Mouse (Mus musculus) limb, embryonic 12.5 days (tissue): Measurements from ENCODE around the gene Plk3. TPM values are rescaled to one million over a fixed set of nuclear protein-coding genes. Genes with fewer than 3 reads are reported as not detected.

Experiments
- ATAC-seq: fragments of 200-750 bp; cut with Nextera tagmentation; 2 replicates; pipeline ENCODE4 v1.8.0; 2017; ENCODE audit warnings: low read depth, moderate TSS enrichment; ENCODE audit not compliant: insufficient number of reproducible peaks, insufficient read depth, low FRiP score, low TSS enrichment
- H3K27ac ChIP-seq: fragments of 300-500 bp; sonication (generic); 2 replicates; pipeline ENCODE4 v1.5.1; 2016; ENCODE audit warnings: mild to moderate bottlenecking, moderate library complexity
- H3K27me3 ChIP-seq: fragments of 300-500 bp; sonication (generic); 2 replicates; pipeline ENCODE4 v1.6.1; 2016; ENCODE audit warnings: mild to moderate bottlenecking, moderate library complexity
- H3K36me3 ChIP-seq: fragments of 300-500 bp; sonication (generic); 2 replicates; pipeline ENCODE4 v1.6.1; 2016; ENCODE audit warnings: mild to moderate bottlenecking, moderate library complexity
- H3K4me1 ChIP-seq: fragments of 300-500 bp; sonication (generic); replicated peaks from 2 replicates; pipeline ENCODE4 v1.6.1; 2016
- H3K4me2 ChIP-seq: fragments of 300-500 bp; sonication (generic); 2 replicates; pipeline ENCODE4 v1.6.1; 2016; ENCODE audit warnings: mild to moderate bottlenecking, moderate library complexity
- H3K4me3 ChIP-seq: fragments of 300-500 bp; sonication (generic); replicated peaks from 2 replicates; pipeline ENCODE4 v1.5.1; 2016; ENCODE audit warnings: mild to moderate bottlenecking
- H3K9ac ChIP-seq: fragments of 300-500 bp; sonication (generic); replicated peaks from 2 replicates; pipeline ENCODE4 v1.6.1; 2016; ENCODE audit warnings: mild to moderate bottlenecking, moderate library complexity
- H3K9me3 ChIP-seq: fragments of 300-500 bp; sonication (generic); 2 replicates; pipeline ENCODE4 v1.6.1; 2016; ENCODE audit warnings: mild to moderate bottlenecking, moderate library complexity
- WGBS: fragments of 180-500 bp; shearing (Covaris S2); methylation state at CpG from one replicate; pipeline ENCODE4 v1.1.7; 2016; 5-methylcytosine and 5-hydroxymethylcytosine counted together
- polyA plus RNA-seq: library from polyadenylated mRNA; unstranded; fragments of >200 nt; fragmentation: Nextera tagmentation; extraction: Ambion mirVana; gene quantifications from 2 replicates; pipeline ENCODE4 v1.2.1, GENCODE M21; 2016

Plk3 gene
- polyA plus RNA-seq, 1 experiment from 2014 or later = 2.7 TPM

DNA sequence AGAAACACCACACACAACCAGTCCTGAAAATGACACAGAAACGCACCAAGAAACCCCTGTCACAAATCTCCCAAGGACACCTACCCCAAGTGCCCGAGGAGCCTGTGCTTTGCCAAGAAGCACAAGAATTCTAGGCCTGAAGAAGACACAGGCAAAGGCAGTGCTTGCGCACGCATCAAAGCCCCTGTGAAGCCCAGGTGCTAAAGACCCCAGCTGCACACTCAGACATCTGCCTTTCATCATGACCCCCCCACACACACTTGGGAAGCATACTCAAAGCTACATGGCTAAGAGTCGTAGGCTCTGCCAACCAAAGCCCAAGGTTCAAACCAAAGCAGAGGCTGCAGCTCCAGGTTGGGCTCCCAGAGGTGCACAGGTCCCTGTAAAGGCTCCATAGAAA lies 18.2 kb downstream of the Plk3 start:
- Histone ChIP-seq H3K9me3 (no peaks in the 10 kb centered on the region), H3K4me3 (no peak overlapping the region), H3K4me1 (peaks cover 6% of the 10 kb centered on the region), H3K27me3 (no peaks in the 10 kb centered on the region), H3K9ac (no peak overlapping the region), H3K4me2 (no peak overlapping the region), H3K27ac (no peak overlapping the region), H3K36me3 (peaks cover 45% of the 10 kb centered on the region)
- WGBS = 72% methylated on average over 5 of the region's 5 CpGs
- ATAC-seq = no peak

DNA sequence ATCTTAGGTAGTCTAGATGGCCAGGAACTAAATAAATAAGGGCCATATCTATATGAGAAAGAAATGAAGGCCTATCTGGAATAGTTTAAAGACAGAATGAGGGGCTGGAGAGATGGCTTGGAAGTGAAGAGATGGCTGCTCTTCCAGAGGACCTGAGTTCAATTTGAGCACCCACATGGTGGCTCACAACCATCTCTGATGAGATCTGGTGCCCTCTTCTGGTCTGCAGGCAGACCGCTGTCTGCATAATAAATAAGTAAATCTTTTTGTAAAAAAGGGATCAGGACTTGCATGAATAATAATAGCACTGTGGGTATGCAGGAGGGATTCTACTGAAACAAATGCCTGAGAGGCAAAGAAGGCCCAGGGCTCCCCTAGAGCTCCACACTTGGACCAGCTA lies 20.5 kb downstream of the Plk3 start:
- Histone ChIP-seq H3K4me1 (no peaks in the 10 kb centered on the region), H3K27ac (no peak overlapping the region), H3K4me3 (no peak overlapping the region), H3K27me3 (no peaks in the 10 kb centered on the region), H3K9me3 (no peaks in the 10 kb centered on the region), H3K9ac (no peak overlapping the region), H3K36me3 (peaks cover 68% of the 10 kb centered on the region), H3K4me2 (no peak overlapping the region)
- ATAC-seq = no peak
- WGBS = 88% methylated on average over 1 of the region's 1 CpGs

DNA sequence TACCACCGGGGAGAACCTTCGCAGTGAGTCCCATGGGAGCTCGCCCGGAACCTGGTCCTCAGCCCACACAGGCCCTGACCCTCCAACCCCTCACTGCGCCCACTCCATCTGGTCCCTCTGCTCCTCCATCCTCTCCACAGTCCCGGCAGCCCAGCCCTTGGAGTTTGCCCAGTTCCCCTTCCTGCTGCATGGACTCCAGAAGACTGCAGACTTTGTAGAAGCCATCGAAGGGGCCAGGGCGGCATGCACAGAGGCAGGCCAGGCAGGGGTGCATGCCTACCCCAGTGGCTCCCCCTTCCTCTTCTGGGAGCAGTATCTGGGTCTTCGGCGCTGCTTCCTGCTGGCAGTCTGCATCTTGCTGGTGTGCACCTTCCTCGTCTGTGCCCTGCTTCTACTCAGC lies 22.8 kb downstream of the Plk3 start:
- H3K4me3 ChIP-seq = no peak overlapping the region
- peaks cover 81% of the 10 kb centered on the region for H3K36me3 ChIP-seq
- H3K9ac ChIP-seq = no peak overlapping the region
- 94% methylated on average over 11 of the region's 11 CpGs for WGBS
- no peaks in the 10 kb centered on the region for H3K4me1 ChIP-seq
- ATAC-seq = no peak
- no peak overlapping the region for H3K27ac ChIP-seq
- no peaks in the 10 kb centered on the region for H3K27me3 ChIP-seq
- H3K9me3 ChIP-seq = no peaks in the 10 kb centered on the region
- H3K4me2 ChIP-seq = no peak overlapping the region

DNA sequence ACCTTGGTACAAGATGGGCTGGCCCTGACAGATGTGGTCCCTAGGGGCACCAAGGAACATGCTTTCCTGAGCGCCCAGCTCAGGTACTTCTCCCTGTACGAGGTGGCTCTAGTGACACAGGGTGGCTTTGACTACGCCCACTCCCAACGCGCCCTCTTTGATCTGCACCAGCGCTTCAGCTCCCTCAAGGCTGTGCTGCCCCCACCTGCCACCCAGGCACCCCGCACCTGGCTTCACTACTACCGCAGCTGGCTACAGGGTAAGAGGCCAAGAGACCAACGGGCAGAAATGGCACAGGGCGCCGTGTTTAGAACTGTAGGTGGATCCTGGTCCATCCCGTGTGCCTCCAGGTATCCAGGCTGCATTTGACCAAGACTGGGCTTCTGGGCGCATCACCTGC lies 23.5 kb downstream of the Plk3 start:
- no peaks in the 10 kb centered on the region for H3K27me3 ChIP-seq
- peaks cover 82% of the 10 kb centered on the region for H3K36me3 ChIP-seq
- ATAC-seq = no peak
- H3K27ac ChIP-seq = no peak overlapping the region
- WGBS = 90% methylated on average over 13 of the region's 13 CpGs
- no peak overlapping the region for H3K4me3 ChIP-seq
- no peak overlapping the region for H3K9ac ChIP-seq
- no peaks in the 10 kb centered on the region for H3K9me3 ChIP-seq
- H3K4me1 ChIP-seq = no peaks in the 10 kb centered on the region
- no peak overlapping the region for H3K4me2 ChIP-seq

DNA sequence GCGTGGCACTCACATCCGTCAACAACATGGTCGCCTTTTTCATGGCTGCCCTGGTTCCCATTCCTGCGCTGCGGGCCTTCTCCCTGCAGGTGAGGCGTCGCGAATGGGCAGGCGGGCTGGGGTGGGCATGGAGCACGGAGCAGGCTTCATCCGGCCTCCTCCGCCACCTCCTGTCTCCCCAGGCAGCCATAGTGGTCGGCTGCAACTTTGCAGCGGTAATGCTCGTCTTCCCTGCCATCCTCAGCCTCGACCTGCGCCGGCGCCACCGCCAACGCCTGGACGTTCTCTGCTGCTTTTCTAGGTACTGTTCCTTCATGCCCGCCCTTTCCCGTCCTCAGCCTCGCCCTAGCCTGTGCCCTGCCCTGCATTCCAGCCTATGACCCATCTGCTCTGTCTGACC lies 24.4 kb downstream of the Plk3 start:
- Histone ChIP-seq H3K9ac (no peak overlapping the region), H3K4me1 (no peaks in the 10 kb centered on the region), H3K4me3 (no peak overlapping the region), H3K36me3 (peaks cover 74% of the 10 kb centered on the region), H3K9me3 (no peaks in the 10 kb centered on the region), H3K27me3 (no peaks in the 10 kb centered on the region), H3K4me2 (no peak overlapping the region), H3K27ac (no peak overlapping the region)
- WGBS = 93% methylated on average over 25 of the region's 25 CpGs
- no peak for ATAC-seq

DNA sequence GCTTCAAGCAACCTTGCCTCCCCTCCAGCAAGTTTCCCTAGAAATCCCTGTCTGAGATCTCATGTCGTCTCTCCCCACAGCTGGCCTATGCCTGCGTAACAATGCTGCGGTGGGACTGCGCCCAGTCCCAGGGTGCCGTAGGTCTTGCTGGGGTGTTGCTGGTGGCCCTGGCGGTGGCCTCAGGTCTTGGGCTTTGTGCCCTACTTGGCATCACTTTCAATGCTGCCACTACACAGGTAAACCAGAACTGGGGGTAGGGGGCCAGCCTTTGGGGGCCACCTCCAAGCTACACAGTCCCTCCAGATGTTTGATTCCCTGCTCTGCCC lies 25.3 kb downstream of the Plk3 start:
- no peaks in the 10 kb centered on the region for H3K27me3 ChIP-seq
- no peaks in the 10 kb centered on the region for H3K9me3 ChIP-seq
- H3K27ac ChIP-seq = no peak overlapping the region
- ATAC-seq = no peak
- H3K9ac ChIP-seq = no peak overlapping the region
- no peak overlapping the region for H3K4me2 ChIP-seq
- 88% methylated on average over 6 of the region's 6 CpGs for WGBS
- peaks cover 66% of the 10 kb centered on the region for H3K36me3 ChIP-seq
- H3K4me1 ChIP-seq = no peaks in the 10 kb centered on the region
- no peak overlapping the region for H3K4me3 ChIP-seq

DNA sequence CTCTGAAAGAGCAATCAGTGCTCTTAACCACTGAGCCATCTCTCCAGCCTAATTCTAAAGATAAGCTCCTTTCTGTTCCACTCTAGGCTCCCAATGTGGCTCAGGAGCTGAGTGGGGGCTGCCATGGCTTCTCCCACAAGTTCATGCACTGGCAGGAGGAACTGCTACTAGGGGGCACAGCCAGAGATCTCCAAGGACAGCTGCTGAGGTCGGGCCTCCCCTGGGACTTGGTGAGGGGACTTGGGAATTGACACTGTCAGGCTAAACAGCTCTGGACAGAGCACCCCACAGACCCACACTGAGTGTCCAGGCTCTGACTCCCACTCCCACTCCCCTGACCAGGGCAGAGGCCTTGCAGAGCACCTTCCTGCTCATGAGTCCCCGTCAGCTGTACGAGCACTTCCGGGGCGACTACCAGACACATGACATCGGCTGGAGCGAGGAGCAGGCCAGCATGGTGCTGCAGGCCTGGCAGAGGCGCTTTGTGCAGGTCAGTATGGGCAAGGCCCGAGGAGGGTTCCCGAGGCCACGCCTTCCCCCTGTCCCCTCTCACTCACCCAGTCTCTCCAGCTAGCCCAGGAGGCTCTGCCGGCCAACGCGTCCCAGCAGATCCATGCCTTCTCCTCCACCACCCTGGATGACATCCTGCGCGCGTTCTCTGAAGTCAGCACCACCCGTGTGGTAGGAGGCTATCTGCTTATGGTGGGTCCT lies 25.8 kb downstream of the Plk3 start:
- WGBS = 90% methylated on average over 18 of the region's 18 CpGs
- H3K36me3 ChIP-seq = peaks cover 61% of the 10 kb centered on the region
- no peak overlapping the region for H3K4me2 ChIP-seq
- H3K9me3 ChIP-seq = no peaks in the 10 kb centered on the region
- ATAC-seq = no peak
- no peak overlapping the region for H3K4me3 ChIP-seq
- H3K27ac ChIP-seq = no peak overlapping the region
- H3K27me3 ChIP-seq = no peaks in the 10 kb centered on the region
- H3K4me1 ChIP-seq = no peaks in the 10 kb centered on the region
- no peak overlapping the region for H3K9ac ChIP-seq

DNA sequence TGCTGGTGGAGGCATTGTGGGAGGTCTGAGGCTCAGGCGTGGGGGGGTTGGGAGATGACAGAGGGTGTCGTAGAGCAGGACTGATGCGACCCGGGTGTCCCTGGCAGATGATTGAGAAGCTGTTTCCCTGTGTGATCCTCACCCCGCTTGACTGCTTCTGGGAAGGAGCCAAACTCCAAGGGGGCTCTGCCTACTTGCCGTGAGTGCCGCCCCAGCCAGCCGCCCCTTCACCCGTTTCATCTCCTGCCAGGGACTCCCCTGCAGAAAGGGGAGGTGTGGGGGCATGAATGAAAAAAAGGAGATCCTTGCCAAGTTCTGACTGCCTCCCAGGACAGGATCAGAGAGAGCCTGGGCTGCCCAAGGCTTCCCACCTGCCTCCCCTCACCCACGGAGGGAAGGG lies 28.6 kb downstream of the Plk3 start:
- Histone ChIP-seq H3K4me1 (0 out of 2 replicates have a peak, but pooled peaks cover 5% of the 10 kb centered on the region), H3K4me2 (no peak overlapping the region), H3K36me3 (peaks cover 46% of the 10 kb centered on the region), H3K27me3 (no peaks in the 10 kb centered on the region), H3K9ac (no peak overlapping the region; the same call in 1 of the 2 replicates), H3K9me3 (no peaks in the 10 kb centered on the region), H3K4me3 (no peak overlapping the region), H3K27ac (no peak overlapping the region)
- no peak for ATAC-seq
- WGBS = 68% methylated on average over 10 of the region's 10 CpGs

DNA sequence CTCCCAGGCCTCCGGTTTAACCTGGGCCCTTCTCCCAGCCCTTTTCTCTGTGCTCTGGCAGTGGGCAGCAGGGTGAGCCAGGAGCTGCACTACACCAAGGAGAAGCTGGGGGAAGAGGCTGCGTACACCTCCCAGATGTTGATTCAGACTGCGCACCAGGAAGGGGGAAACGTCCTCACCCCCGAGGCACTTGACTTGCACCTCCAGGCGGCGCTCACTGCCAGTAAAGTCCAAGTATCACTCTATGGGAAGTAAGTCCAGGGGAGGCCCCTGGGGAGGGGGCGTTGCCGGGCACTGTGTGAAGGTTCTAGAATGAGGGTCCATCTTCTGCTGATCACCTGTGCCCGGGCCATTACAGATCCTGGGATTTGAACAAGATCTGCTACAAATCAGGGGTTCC lies 29.1 kb downstream of the Plk3 start:
- WGBS = 82% methylated on average over 10 of the region's 10 CpGs
- no peak overlapping the region; the same call in 1 of the 2 replicates for H3K9ac ChIP-seq
- H3K27me3 ChIP-seq = no peaks in the 10 kb centered on the region
- no peak overlapping the region for H3K4me3 ChIP-seq
- H3K36me3 ChIP-seq = peaks cover 45% of the 10 kb centered on the region
- 0 out of 2 replicates have a peak, but pooled peaks cover 5% of the 10 kb centered on the region for H3K4me1 ChIP-seq
- ATAC-seq = no peak
- H3K9me3 ChIP-seq = no peaks in the 10 kb centered on the region
- no peak overlapping the region for H3K27ac ChIP-seq
- no peak overlapping the region for H3K4me2 ChIP-seq

DNA sequence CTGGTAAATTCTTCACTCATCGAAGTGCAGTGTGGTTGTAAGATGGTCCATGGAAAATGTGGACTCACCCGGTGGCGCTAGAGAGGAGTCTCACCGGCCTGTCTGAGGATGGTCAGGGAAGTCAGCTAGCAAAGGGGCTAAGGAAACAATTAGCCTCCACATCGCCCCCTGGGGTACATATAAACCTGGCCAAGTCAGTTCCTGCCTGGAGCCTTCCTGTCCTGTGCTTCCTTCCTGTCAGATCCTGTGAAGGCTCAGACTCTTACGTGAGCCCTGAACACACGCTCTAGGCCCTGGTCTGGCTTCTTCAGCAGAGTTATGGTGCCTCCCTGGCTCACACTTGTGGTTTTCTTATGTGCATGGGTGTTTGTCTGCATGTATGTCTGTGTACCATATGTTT lies 32.5 kb downstream of the Plk3 start:
- H3K4me3 ChIP-seq = no peak overlapping the region
- WGBS = 43% methylated on average over 7 of the region's 7 CpGs
- H3K36me3 ChIP-seq = peaks cover 18% of the 10 kb centered on the region
- H3K9me3 ChIP-seq = no peaks in the 10 kb centered on the region
- H3K27me3 ChIP-seq = peaks cover 3% of the 10 kb centered on the region; the same call in 1 of the 2 replicates
- peaks cover 29% of the 10 kb centered on the region for H3K4me1 ChIP-seq
- no peak overlapping the region for H3K9ac ChIP-seq
- no peak overlapping the region for H3K4me2 ChIP-seq
- ATAC-seq = no peak
- no peak overlapping the region for H3K27ac ChIP-seq

DNA sequence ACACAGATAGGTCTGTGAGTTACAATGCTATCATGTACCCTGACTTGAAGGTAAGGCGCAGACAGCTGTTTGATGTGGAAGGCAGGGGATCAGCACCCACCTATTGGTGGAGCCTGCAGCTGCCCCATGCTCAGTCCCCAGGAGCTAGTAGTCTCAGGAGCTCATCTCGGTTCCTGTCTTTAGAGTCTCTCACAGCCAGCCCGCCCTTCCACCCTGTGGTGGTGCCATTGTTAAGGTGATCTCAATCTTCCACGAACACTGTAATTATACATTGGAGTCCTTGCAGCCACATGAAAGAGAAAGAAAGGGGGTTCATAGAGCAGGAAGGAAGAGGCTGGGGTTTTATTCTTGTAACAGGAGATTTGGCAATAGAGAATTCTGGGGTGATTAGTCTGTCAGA lies 33.7 kb downstream of the Plk3 start:
- no peak for ATAC-seq
- no peak overlapping the region for H3K9ac ChIP-seq
- no peak overlapping the region for H3K4me2 ChIP-seq
- peaks cover 12% of the 10 kb centered on the region for H3K36me3 ChIP-seq
- H3K4me1 ChIP-seq = peaks cover 37% of the 10 kb centered on the region
- no peak overlapping the region for H3K27ac ChIP-seq
- no peak overlapping the region for H3K4me3 ChIP-seq
- no peaks in the 10 kb centered on the region for H3K9me3 ChIP-seq
- WGBS = 80% methylated on average over 4 of the region's 4 CpGs
- peaks cover 3% of the 10 kb centered on the region; the same call in 1 of the 2 replicates for H3K27me3 ChIP-seq

DNA sequence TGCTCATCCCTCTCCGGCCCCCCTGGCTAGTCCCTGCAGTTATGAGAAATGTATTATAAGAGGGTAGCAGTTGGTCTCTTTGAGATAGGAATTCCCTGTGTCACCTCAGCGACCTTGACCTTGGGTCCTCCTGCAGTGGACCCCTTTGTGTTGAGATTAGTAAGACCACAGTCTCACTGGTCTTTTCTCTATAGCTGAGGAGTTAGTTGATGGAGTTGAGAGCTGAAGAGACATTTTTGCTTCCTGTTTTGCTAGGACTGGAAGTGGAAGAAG lies 35.1 kb downstream of the Plk3 start:
- H3K27me3 ChIP-seq = peaks cover 3% of the 10 kb centered on the region; the same call in 1 of the 2 replicates
- peaks cover 37% of the 10 kb centered on the region for H3K4me1 ChIP-seq
- H3K9ac ChIP-seq = no peak overlapping the region
- peak overlapping the region; percentile 95 for H3K4me2 ChIP-seq
- H3K4me3 ChIP-seq = no peak overlapping the region
- H3K27ac ChIP-seq = peak overlapping the region; percentile 62; the same call in 1 of the 2 replicates
- H3K36me3 ChIP-seq = peaks cover 12% of the 10 kb centered on the region
- WGBS = 75% methylated on average over 2 of the region's 2 CpGs
- ATAC-seq = no peak
- no peaks in the 10 kb centered on the region for H3K9me3 ChIP-seq
